Mouse (Mus musculus) erythroblast, embryonic 14.5 days (primary cell): Measurements from ENCODE around the gene Arl15.

Experiments used
- GATA1 ChIP-seq: IDR thresholded peaks from 2 replicates; pipeline ENCODE4 v1.6.1; 2012; ENCODE audit warnings: low read length, inconsistent platforms, mixed read lengths
- TAL1 ChIP-seq: IDR thresholded peaks from 3 replicates; pipeline ENCODE4 v1.6.1; 2012; ENCODE audit warnings: low read length, inconsistent platforms, mixed read lengths

- TF ChIP-seq GATA1 (no peak), TAL1 (no peak)
Observed at GRCm38 (mm10) chr13:114096386-114096785, 302.1 kb downstream of the Arl15 start.
